Mouse (Mus musculus) bone marrow, adult 2 months (tissue): ENCODE data around the gene Gp5.

ENCODE experiments used
- CTCF ChIP-seq: fragments of 200-500 bp; IDR thresholded peaks from 2 replicates; pipeline ENCODE4 v1.5.1; 2011; ENCODE audit warnings: low read length, control low read depth; ENCODE audit not compliant: control insufficient read depth, insufficient read depth
- POLR2A ChIP-seq: fragments of 200-500 bp; IDR thresholded peaks from 2 replicates; pipeline ENCODE4 v1.6.1; 2011; ENCODE audit warnings: low read depth, mild to moderate bottlenecking, control low read depth, low read length, borderline replicate concordance; ENCODE audit not compliant: control insufficient read depth

- TF ChIP-seq CTCF, result no peak
- TF ChIP-seq POLR2A, result no peak
These were observed 27.6 kb downstream of the Gp5 start, which contains the start of gene Lrrc15 for GRCm38 (mm10) chr16:30282844-30283495.
